Mouse (Mus musculus): ENCODE measurements around the gene Mettl27. TPM values are rescaled to one million over a fixed set of nuclear protein-coding genes. Genes with fewer than 3 reads are reported as not detected.
"Not testable (repeated sequence)": the region's sequence is repeated elsewhere in the genome, so short reads cannot be mapped to it uniquely, and the experiment has no call there.

Mettl27 gene
- total and polyA plus RNA-seq, 2 experiments from 2014 or later: 5.0 to 7.2 TPM

GRCm38 (mm10) chr5:134961519-134961918, 29.4 kb downstream of the Mettl27 start:
- H3K4me1 ChIP-seq (ENCODE audit: insufficient read depth, low read length): 0 out of 2 replicates have a peak, but pooled peaks cover 2% of the 10 kb centered on the region
- H3K27ac ChIP-seq (ENCODE audit: low read depth, low read length): no peak overlapping the region
- no peak for TF ChIP-seq CTCF (IDR thresholded peaks at IDR 0.05)
- H3K9me3 ChIP-seq (ENCODE audit: low read length): no peaks in the 10 kb centered on the region
- H3K4me2 ChIP-seq (ENCODE audit: low read depth, low read length, poor library complexity, severe bottlenecking): no peak overlapping the region
- DNase-seq (ENCODE audit: low spot score) (no peak), ATAC-seq (ENCODE audit: low FRiP score) (no peak)
- no peak overlapping the region for H3K4me3 ChIP-seq (ENCODE audit: low read depth, low read length)
- 94% methylated on average over 2 of the region's 2 CpGs for WGBS
- H3K9ac ChIP-seq (replicated peaks; ENCODE audit: low read length, poor library complexity, severe bottlenecking): no peak overlapping the region
- no peaks in the 10 kb centered on the region for H3K27me3 ChIP-seq (ENCODE audit: insufficient read depth, low read length)
- H3K36me3 ChIP-seq (ENCODE audit: insufficient read depth, low read length): no peaks in the 10 kb centered on the region

GRCm38 (mm10) chr5:134963546-134963945, 31.4 kb downstream of the Mettl27 start:
- ATAC-seq (ENCODE audit: low FRiP score) (no peak), DNase-seq (ENCODE audit: low spot score) (no peak)
- no peak overlapping the region for H3K4me3 ChIP-seq (ENCODE audit: low read depth, low read length)
- no peak overlapping the region for H3K9ac ChIP-seq (replicated peaks; ENCODE audit: low read length, poor library complexity, severe bottlenecking)
- WGBS: 43% methylated on average over 5 of the region's 5 CpGs
- no peaks in the 10 kb centered on the region for H3K27me3 ChIP-seq (ENCODE audit: insufficient read depth, low read length)
- no peak for TF ChIP-seq CTCF (IDR thresholded peaks at IDR 0.05)
- no peak overlapping the region for H3K27ac ChIP-seq (ENCODE audit: low read depth, low read length)
- 0 out of 2 replicates have a peak, but pooled peaks cover 2% of the 10 kb centered on the region for H3K4me1 ChIP-seq (ENCODE audit: insufficient read depth, low read length)
- H3K36me3 ChIP-seq (ENCODE audit: insufficient read depth, low read length): no peaks in the 10 kb centered on the region
- no peak overlapping the region for H3K4me2 ChIP-seq (ENCODE audit: low read depth, low read length, poor library complexity, severe bottlenecking)
- no peaks in the 10 kb centered on the region for H3K9me3 ChIP-seq (ENCODE audit: low read length)

- H3K9ac ChIP-seq (replicated peaks; ENCODE audit: low read length, poor library complexity, severe bottlenecking); H3K9me3 ChIP-seq (ENCODE audit: low read length); DNase-seq (ENCODE audit: low spot score); ATAC-seq (ENCODE audit: low FRiP score); H3K4me2 ChIP-seq (ENCODE audit: low read depth, low read length, poor library complexity, severe bottlenecking); H3K36me3 ChIP-seq (ENCODE audit: insufficient read depth, low read length); H3K27me3 ChIP-seq (ENCODE audit: insufficient read depth, low read length); H3K4me1 ChIP-seq (ENCODE audit: insufficient read depth, low read length); H3K4me3 ChIP-seq (ENCODE audit: low read depth, low read length); H3K27ac ChIP-seq (ENCODE audit: low read depth, low read length): not testable (repeated sequence)
Observed at GRCm38 (mm10) chr5:134964655-134965054, 32.5 kb downstream of the Mettl27 start.

GRCm38 (mm10) chr5:134965473-134965851, 33.3 kb downstream of the Mettl27 start:
- Histone ChIP-seq H3K9me3 (ENCODE audit: low read length) (no peaks in the 10 kb centered on the region), H3K4me2 (ENCODE audit: low read depth, low read length, poor library complexity, severe bottlenecking) (peak overlapping the region; percentile 48), H3K4me1 (ENCODE audit: insufficient read depth, low read length) (0 out of 2 replicates have a peak, but pooled peaks cover 2% of the 10 kb centered on the region), H3K27me3 (ENCODE audit: insufficient read depth, low read length) (no peaks in the 10 kb centered on the region), H3K36me3 (ENCODE audit: insufficient read depth, low read length) (no peaks in the 10 kb centered on the region), H3K4me3 (ENCODE audit: low read depth, low read length) (peak overlapping the region; percentile 22; the same call in 1 of the 2 replicates), H3K27ac (ENCODE audit: low read depth, low read length) (no peak overlapping the region), H3K9ac (replicated peaks; ENCODE audit: low read length, poor library complexity, severe bottlenecking) (no peak overlapping the region)
- DNase-seq (ENCODE audit: low spot score): peak; percentile 86
- no peak for ATAC-seq (ENCODE audit: low FRiP score)
- 8% methylated on average over 10 of the region's 10 CpGs for WGBS
- TF ChIP-seq CTCF (IDR thresholded peaks at IDR 0.05): peak; percentile 91

- 4% methylated on average over 33 of the region's 33 CpGs for WGBS
- Histone ChIP-seq H3K4me2 (ENCODE audit: low read depth, low read length, poor library complexity, severe bottlenecking) (peak overlapping the region; percentile 48), H3K4me1 (ENCODE audit: insufficient read depth, low read length) (0 out of 2 replicates have a peak, but pooled peaks cover 2% of the 10 kb centered on the region), H3K9me3 (ENCODE audit: low read length) (no peaks in the 10 kb centered on the region), H3K27me3 (ENCODE audit: insufficient read depth, low read length) (no peaks in the 10 kb centered on the region), H3K4me3 (ENCODE audit: low read depth, low read length) (peak overlapping the region; percentile 22), H3K27ac (ENCODE audit: low read depth, low read length) (no peak overlapping the region), H3K36me3 (ENCODE audit: insufficient read depth, low read length) (no peaks in the 10 kb centered on the region), H3K9ac (replicated peaks; ENCODE audit: low read length, poor library complexity, severe bottlenecking) (peak overlapping the region; percentile 24; the same call in 1 of the 2 replicates)
- peak; percentile 40 for TF ChIP-seq CTCF (IDR thresholded peaks at IDR 0.05)
- ATAC-seq (ENCODE audit: low FRiP score) (peak; percentile 89), DNase-seq (ENCODE audit: low spot score) (peak; percentile 87)
Observed at GRCm38 (mm10) chr5:134965852-134966821, 34.0 kb downstream of the Mettl27 start.

Measured in midbrain, postnatal 0 days (tissue).